ENCODE assay signal across 18 mouse cellular contexts in the genomic region with DNA sequence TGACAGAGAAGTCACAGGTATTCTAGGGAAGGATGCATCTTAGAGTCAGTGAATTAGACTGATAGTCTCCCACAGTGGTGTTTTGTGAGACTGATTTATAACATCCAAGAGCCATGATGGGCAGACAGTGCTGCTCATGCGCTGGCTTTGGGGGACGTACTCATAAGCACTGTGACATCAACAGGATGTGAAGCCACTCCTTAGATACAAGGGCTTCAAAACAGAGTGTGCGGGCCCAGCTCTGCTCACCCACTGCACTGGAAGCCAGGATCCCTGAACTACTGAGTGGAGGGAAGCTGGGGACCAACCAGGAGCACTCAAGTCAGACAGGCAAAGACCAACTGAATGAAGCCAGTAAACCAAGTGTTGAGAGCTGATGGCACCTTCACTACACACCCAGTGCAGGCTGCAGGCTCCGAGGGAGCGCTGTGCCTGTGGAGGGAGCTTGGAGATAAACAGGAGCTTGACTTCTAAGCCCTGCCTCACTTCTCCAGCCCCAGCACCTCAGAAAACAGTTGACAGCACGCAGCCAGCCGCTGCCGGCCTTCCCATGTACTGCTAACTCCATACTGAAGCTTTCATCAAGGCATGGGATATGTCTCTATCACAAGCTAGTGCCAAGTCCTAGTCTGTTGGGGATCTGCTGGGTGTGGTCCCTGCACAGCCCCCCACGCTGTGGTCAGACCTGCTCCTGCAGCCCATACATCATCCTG.
A peak's percentile ranks its signal among the peaks of the same experiment; 100 is the strongest.
DNase-seq lines count a peak whose midpoint lies in the region; ATAC-seq and TF ChIP-seq lines count a peak whose summit lies in the region.
"Had no signal": no experiment of that assay in that cellular context is flagged by ENCODE, and none has a peak within 500 bp of the region (broad histone marks: within the 10 kb centered on the region; RNA-seq: fewer than 3 reads in every experiment).

No protein-coding gene starts in this region.

- peaks cover 19% of the 10 kb centered on the region for H3K27me3 ChIP-seq in heart, embryonic 15.5 days
- no peaks in the 10 kb centered on the region for H3K27me3 ChIP-seq in heart, adult 2 months (ENCODE audit: control insufficient read depth, insufficient read depth, low read length)
- no peaks in the 10 kb centered on the region for H3K27me3 ChIP-seq in testis, adult 2 months (ENCODE audit: control insufficient read depth, insufficient read depth, low read length)
- H3K27me3 ChIP-seq in liver, embryonic 13.5 days = no peaks in the 10 kb centered on the region
- H3K27me3 ChIP-seq: embryonic facial prominence, embryonic 15.5 days; forebrain, embryonic 15.5 days; midbrain, embryonic 12.5 days had no signal

- peaks cover 8% of the 10 kb centered on the region for H3K4me1 ChIP-seq in heart, embryonic 15.5 days (replicated peaks)
- H3K4me1 ChIP-seq in heart, adult 2 months (ENCODE audit: control insufficient read depth, insufficient read depth, low read length) = no peaks in the 10 kb centered on the region
- no peaks in the 10 kb centered on the region; the same call in 1 of the 2 replicates for H3K4me1 ChIP-seq in testis, adult 2 months (ENCODE audit: control insufficient read depth, insufficient read depth, low read length)
- peaks cover 34% of the 10 kb centered on the region for H3K4me1 ChIP-seq in liver, embryonic 13.5 days (replicated peaks)
- H3K4me1 ChIP-seq: embryonic facial prominence, embryonic 15.5 days; forebrain, embryonic 15.5 days had no signal

- no peak for TF ChIP-seq EP300 in heart, adult 2 months (IDR thresholded peaks at IDR 0.05; ENCODE audit: insufficient read depth, low read depth, low read length)

- no peaks in the 10 kb centered on the region for H3K79me2 ChIP-seq in heart, adult 2 months (replicated peaks; ENCODE audit: control insufficient read depth, insufficient read depth, low read length)

- no peaks in the 10 kb centered on the region for H3K9me3 ChIP-seq in heart, embryonic 15.5 days (replicated peaks)
- no peaks in the 10 kb centered on the region for H3K9me3 ChIP-seq in liver, embryonic 13.5 days (replicated peaks)
- H3K9me3 ChIP-seq: embryonic facial prominence, embryonic 15.5 days; forebrain, embryonic 15.5 days; midbrain, embryonic 12.5 days had no signal

- no peak overlapping the region for H3K27ac ChIP-seq in heart, embryonic 15.5 days
- no peak overlapping the region for H3K27ac ChIP-seq in heart, adult 2 months
- peak overlapping the region; percentile 15; the same call in 1 of the 2 replicates for H3K27ac ChIP-seq in testis, adult 2 months (ENCODE audit: control insufficient read depth, insufficient read depth, low read depth, low read length)
- peak overlapping the region; percentile 66; the same call in 1 of the 2 replicates for H3K27ac ChIP-seq in liver, embryonic 13.5 days
- H3K27ac ChIP-seq: embryonic facial prominence, embryonic 15.5 days; forebrain, embryonic 15.5 days; midbrain, embryonic 12.5 days had no signal

- intact Hi-C loops in heart, adult 2 months (cut with DNase I) = no loop called here

- WGBS in heart, embryonic 15.5 days = 40% methylated on average over 9 of the region's 9 CpGs
- WGBS in heart, adult 2 months = 56% methylated on average over 9 of the region's 9 CpGs
- WGBS in liver, embryonic 13.5 days (ENCODE audit: insufficient replicate concordance) = 39% methylated on average over 9 of the region's 9 CpGs

- no peak for TF ChIP-seq CTCF in heart, adult 2 months (IDR thresholded peaks at IDR 0.05)
- no peak for TF ChIP-seq CTCF in testis, adult 2 months (IDR thresholded peaks at IDR 0.05; ENCODE audit: control insufficient read depth, insufficient read depth, insufficient replicate concordance, low read depth, low read length)

- H3K4me2 ChIP-seq in heart, embryonic 15.5 days = no peak overlapping the region
- H3K4me2 ChIP-seq in liver, embryonic 13.5 days = peak overlapping the region; percentile 53
- H3K4me2 ChIP-seq: embryonic facial prominence, embryonic 15.5 days; forebrain, embryonic 15.5 days; midbrain, embryonic 12.5 days had no signal

- DNase-seq in heart, adult 2 months = no peak
- no peak for DNase-seq in testis, postnatal 14 days (ENCODE audit: low spot score)
- peak; percentile 18 for DNase-seq in liver, embryonic 13.5 days
- DNase-seq in gastrocnemius, postnatal 4 days (ENCODE audit: low spot score in 2 of 2) = no peak
- no peak for DNase-seq in retina, postnatal 1 day
- no peak for DNase-seq in embryo, embryonic 9.5 days (ENCODE audit: extremely low spot score)
- DNase-seq: B cell, adult 2 months; cerebellum, postnatal 36 days; heart, postnatal 36 days; layer of hippocampus, postnatal 36 days; thymus, adult 18-20 months had no signal

- H3K36me3 ChIP-seq in heart, embryonic 15.5 days = no peaks in the 10 kb centered on the region
- H3K36me3 ChIP-seq in heart, adult 2 months (ENCODE audit: control insufficient read depth, insufficient read depth, low read length) = no peaks in the 10 kb centered on the region
- H3K36me3 ChIP-seq in testis, adult 2 months (ENCODE audit: control insufficient read depth, insufficient read depth, low read length) = no peaks in the 10 kb centered on the region
- H3K36me3 ChIP-seq in liver, embryonic 13.5 days = no peaks in the 10 kb centered on the region
- H3K36me3 ChIP-seq: embryonic facial prominence, embryonic 15.5 days; forebrain, embryonic 15.5 days; midbrain, embryonic 12.5 days had no signal

- TF ChIP-seq POLR2A in heart, adult 2 months (IDR thresholded peaks at IDR 0.05; ENCODE audit: insufficient read depth, low read depth, low read length) = no peak
- no peak for TF ChIP-seq POLR2A in testis, adult 2 months (IDR thresholded peaks at IDR 0.05; ENCODE audit: control insufficient read depth, low read depth, low read length)

- peak; percentile 22; the same call in 1 of the 2 replicates for ATAC-seq in heart, embryonic 15.5 days (replicated peaks; ENCODE audit: insufficient number of reproducible peaks, insufficient read depth, low FRiP score, low read depth)
- peak; percentile 72 for ATAC-seq in liver, embryonic 13.5 days (ENCODE audit: low read depth)
- ATAC-seq: forebrain, embryonic 15.5 days; inflammation-experienced regulatory T-cells, adult 6 months had no signal

- H3K4me3 ChIP-seq in heart, embryonic 15.5 days = no peak overlapping the region
- H3K4me3 ChIP-seq in heart, adult 2 months = no peak overlapping the region
- H3K4me3 ChIP-seq in testis, adult 2 months (ENCODE audit: control insufficient read depth, low read depth, low read length) = no peak overlapping the region
- H3K4me3 ChIP-seq in liver, embryonic 13.5 days (replicated peaks) = no peak overlapping the region; the same call in 1 of the 2 replicates
- H3K4me3 ChIP-seq: embryonic facial prominence, embryonic 15.5 days; forebrain, embryonic 15.5 days; midbrain, embryonic 12.5 days; myocyte had no signal

- no peak overlapping the region for H3K9ac ChIP-seq in heart, embryonic 15.5 days
- H3K9ac ChIP-seq in heart, adult 2 months (ENCODE audit: low read depth, low read length) = no peak overlapping the region
- H3K9ac ChIP-seq in liver, embryonic 13.5 days = peak overlapping the region; percentile 6; the same call in 1 of the 2 replicates
- H3K9ac ChIP-seq: embryonic facial prominence, embryonic 15.5 days; forebrain, embryonic 15.5 days; midbrain, embryonic 12.5 days had no signal

Comparison
In these comparisons a context has a peak if more than half of its experiments do, and no peak if none do; other contexts are left out.
1. H3K27ac ChIP-seq: peak in testis, adult 2 months (single experiment) and liver, embryonic 13.5 days (single experiment); none in heart, embryonic 15.5 days (single experiment) and heart, adult 2 months (single experiment).